Mouse (Mus musculus) MEL (cell line): ENCODE results near the gene Tefm. TPM values are rescaled to one million over a fixed set of nuclear protein-coding genes. Genes with fewer than 3 reads are reported as not detected.

ENCODE experiments used
- DNase-seq: peaks from one replicate; pipeline ENCODE4 v3.0.0; 2011; ENCODE audit warnings: low read depth, low spot score
- H3K27ac ChIP-seq: 2 replicates; pipeline ENCODE4 v1.5.1; 2012; ENCODE audit warnings: low read depth, mild to moderate bottlenecking, control low read depth, low read length, moderate library complexity; ENCODE audit not compliant: control insufficient read depth
- H3K27me3 ChIP-seq, 2 experiments: fragments of 150-350 bp in 1 of 2; sonication (generic) in 1 of 2; 2 replicates each; pipeline ENCODE4 v1.6.1; 2012; ENCODE audit warnings: low read length in 2 of 2, mild to moderate bottlenecking in 2 of 2, improper control_type of control experiment in 1 of 2, moderate library complexity in 1 of 2; ENCODE audit not compliant: insufficient read depth in 2 of 2, control insufficient read depth in 1 of 2
- H3K36me3 ChIP-seq, 2 experiments: 2 replicates each; pipeline ENCODE4 v1.6.1; 2012 to 2014; ENCODE audit warnings: low read length in 2 of 2, improper control_type of control experiment in 1 of 2, inconsistent platforms in 1 of 2, mild to moderate bottlenecking in 1 of 2; ENCODE audit not compliant: insufficient read depth in 2 of 2, control insufficient read depth in 1 of 2
- H3K4me1 ChIP-seq, 2 experiments: fragments of 150-350 bp in 1 of 2; sonication (generic) in 1 of 2; 2 replicates each; pipeline ENCODE4 v1.6.1; 2012; ENCODE audit warnings: low read length in 2 of 2, improper control_type of control experiment in 1 of 2, mild to moderate bottlenecking in 1 of 2; ENCODE audit not compliant: insufficient read depth in 2 of 2, control insufficient read depth in 1 of 2
- H3K4me3 ChIP-seq, 2 experiments: fragments of 150-350 bp in 1 of 2; sonication (generic) in 1 of 2; 2 replicates each; pipeline ENCODE4 v1.5.1; 2012; ENCODE audit warnings: low read depth in 2 of 2, low read length in 2 of 2, mild to moderate bottlenecking in 2 of 2, moderate library complexity in 2 of 2, control low read depth in 1 of 2, improper control_type of control experiment in 1 of 2; ENCODE audit not compliant: control insufficient read depth in 1 of 2, insufficient read depth in 1 of 2
- H3K79me2 ChIP-seq: 2 replicates; pipeline ENCODE4 v1.6.1; 2012; ENCODE audit warnings: mild to moderate bottlenecking, low read length, moderate library complexity; ENCODE audit not compliant: control insufficient read depth, poor library complexity, insufficient read depth
- H3K9ac ChIP-seq: 2 replicates; pipeline ENCODE4 v1.6.1; 2012; ENCODE audit warnings: low read depth, mild to moderate bottlenecking, control low read depth, low read length, moderate library complexity; ENCODE audit not compliant: control insufficient read depth, poor library complexity, severe bottlenecking
- H3K9me3 ChIP-seq: fragments of 150-350 bp; sonication (generic); replicated peaks from 2 replicates; pipeline ENCODE4 v1.6.1; 2012; ENCODE audit warnings: mild to moderate bottlenecking, low read length, improper control_type of control experiment, moderate library complexity; ENCODE audit not compliant: insufficient read depth
- BHLHE40 ChIP-seq: IDR thresholded peaks from 2 replicates; pipeline ENCODE4 v1.6.1; 2012; ENCODE audit warnings: low read depth, mild to moderate bottlenecking, inconsistent platforms, low read length, improper control_type of control experiment, borderline replicate concordance
- CHD1 ChIP-seq: IDR thresholded peaks from 2 replicates; pipeline ENCODE4 v1.6.1; 2012; ENCODE audit warnings: low read depth, mild to moderate bottlenecking, inconsistent platforms, low read length, improper control_type of control experiment
- EP300 ChIP-seq, 2 experiments: IDR thresholded peaks; 2 replicates each; pipeline ENCODE4 v1.6.1; 2011; ENCODE audit warnings: improper control_type of control experiment in 2 of 2, low read length in 2 of 2, low read depth in 1 of 2, mild to moderate bottlenecking in 1 of 2
- ETS1 ChIP-seq: IDR thresholded peaks from 2 replicates; pipeline ENCODE4 v1.6.1; 2012; ENCODE audit warnings: low read depth, mild to moderate bottlenecking, inconsistent platforms, low read length, improper control_type of control experiment, moderate library complexity
- HCFC1 ChIP-seq: IDR thresholded peaks from 2 replicates; pipeline ENCODE4 v1.6.1; 2012; ENCODE audit warnings: low read depth, mild to moderate bottlenecking, inconsistent platforms, low read length, improper control_type of control experiment, moderate library complexity
- KAT2A ChIP-seq: conservative IDR thresholded peaks from 2 replicates; pipeline ENCODE4 v1.6.1; 2012; ENCODE audit warnings: low read depth, low read length, improper control_type of control experiment, inconsistent platforms
- MAFK ChIP-seq: IDR thresholded peaks from 2 replicates; pipeline ENCODE4 v1.6.1; 2011; ENCODE audit warnings: low read depth, mild to moderate bottlenecking, low read length, improper control_type of control experiment, borderline replicate concordance
- MAX ChIP-seq: IDR thresholded peaks from 2 replicates; pipeline ENCODE4 v1.6.1; 2011; ENCODE audit warnings: low read length, improper control_type of control experiment
- MAZ ChIP-seq: IDR thresholded peaks from 2 replicates; pipeline ENCODE4 v1.6.1; 2012; ENCODE audit warnings: low read depth, mild to moderate bottlenecking, inconsistent platforms, low read length, improper control_type of control experiment
- MEF2A ChIP-seq: IDR thresholded peaks from 2 replicates; pipeline ENCODE4 v1.6.1; 2014; ENCODE audit warnings: low read depth, mild to moderate bottlenecking, inconsistent platforms, low read length, improper control_type of control experiment; ENCODE audit not compliant: poor library complexity, insufficient replicate concordance, severe bottlenecking; ENCODE audit errors: extremely low read depth
- MYB ChIP-seq: IDR thresholded peaks from 2 replicates; pipeline ENCODE4 v1.6.1; 2011; ENCODE audit warnings: mild to moderate bottlenecking, low read depth, low read length, improper control_type of control experiment
- MYC ChIP-seq: IDR thresholded peaks from 2 replicates; pipeline ENCODE4 v1.6.1; 2011; ENCODE audit warnings: low read depth, mild to moderate bottlenecking, low read length, improper control_type of control experiment, moderate library complexity
- NELFE ChIP-seq: IDR thresholded peaks from 2 replicates; pipeline ENCODE4 v1.6.1; 2011; ENCODE audit warnings: low read depth, low read length, improper control_type of control experiment
- NRF1 ChIP-seq: IDR thresholded peaks from 2 replicates; pipeline ENCODE4 v1.6.1; 2014; ENCODE audit warnings: low read depth, mild to moderate bottlenecking, inconsistent platforms, low read length, improper control_type of control experiment, moderate library complexity; ENCODE audit not compliant: poor library complexity, insufficient read depth, severe bottlenecking
- POLR2A ChIP-seq, 2 experiments: IDR thresholded peaks; 2 replicates each; pipeline ENCODE4 v1.6.1; 2011 to 2012; ENCODE audit warnings: low read length in 2 of 2, mild to moderate bottlenecking in 2 of 2, control low read depth in 1 of 2, improper control_type of control experiment in 1 of 2, low read depth in 1 of 2, moderate library complexity in 1 of 2; ENCODE audit not compliant: control insufficient read depth in 1 of 2, insufficient read depth in 1 of 2, poor library complexity in 1 of 2
- POLR2AphosphoS2 ChIP-seq: IDR thresholded peaks from 2 replicates; pipeline ENCODE4 v1.6.1; 2011; ENCODE audit warnings: low read length, improper control_type of control experiment
- POLR2AphosphoS5 ChIP-seq: IDR thresholded peaks from 2 replicates; pipeline ENCODE4 v1.6.1; 2012; ENCODE audit warnings: low read depth, borderline replicate concordance, mild to moderate bottlenecking, inconsistent platforms, low read length, moderate library complexity, mixed read lengths
- RCOR1 ChIP-seq: IDR thresholded peaks from 2 replicates; pipeline ENCODE4 v1.6.1; 2012; ENCODE audit warnings: low read depth, mild to moderate bottlenecking, inconsistent platforms, low read length, improper control_type of control experiment
- SIN3A ChIP-seq: IDR thresholded peaks from 2 replicates; pipeline ENCODE4 v1.6.1; 2012; ENCODE audit warnings: low read length, improper control_type of control experiment, inconsistent platforms
- SMC3 ChIP-seq: IDR thresholded peaks from 2 replicates; pipeline ENCODE4 v1.6.1; 2011; ENCODE audit warnings: low read depth, low read length, improper control_type of control experiment
- TAL1 ChIP-seq: IDR thresholded peaks from 2 replicates; pipeline ENCODE4 v1.6.1; 2012; ENCODE audit warnings: mild to moderate bottlenecking, inconsistent platforms, low read length, moderate library complexity, mixed read lengths
- TBP ChIP-seq: IDR thresholded peaks from 2 replicates; pipeline ENCODE4 v1.8.0; 2011; ENCODE audit warnings: low read depth, low read length, improper control_type of control experiment
- UBTF ChIP-seq: IDR thresholded peaks from 2 replicates; pipeline ENCODE4 v1.6.1; 2012; ENCODE audit warnings: low read depth, mild to moderate bottlenecking, inconsistent platforms, low read length, improper control_type of control experiment, moderate library complexity, borderline replicate concordance; ENCODE audit not compliant: insufficient read depth
- USF2 ChIP-seq, 2 experiments: IDR thresholded peaks; 2 replicates each; pipeline ENCODE4 v1.6.1; 2011 to 2012; ENCODE audit warnings: improper control_type of control experiment in 2 of 2, low read length in 2 of 2, borderline replicate concordance in 1 of 2, inconsistent platforms in 1 of 2, low read depth in 1 of 2, mild to moderate bottlenecking in 1 of 2; ENCODE audit not compliant: insufficient read depth in 1 of 2
- ZNF384 ChIP-seq: IDR thresholded peaks from 2 replicates; pipeline ENCODE4 v1.6.1; 2012; ENCODE audit warnings: low read depth, mild to moderate bottlenecking, inconsistent platforms, low read length, improper control_type of control experiment
- polyA plus RNA-seq, 2 experiments: library from polyadenylated mRNA; stranded (reverse) in 1 of 2; unstranded in 1 of 2; fragments of >175 nt in 1 of 2; fragments of >200 nt in 1 of 2; gene quantifications; 2 replicates each; pipeline versions ENCODE4 v1.2.1 to v1.2.4; 2012; ENCODE audit warnings: low replicate concordance in 2 of 2, low read depth in 1 of 2; ENCODE audit not compliant: insufficient read length in 2 of 2, insufficient read depth in 1 of 2, missing spikeins in 1 of 2
- total RNA-seq: library from RNA; depleted of rRNA; stranded (reverse); fragments of 300-350 nt; gene quantifications from 2 replicates; pipeline ENCODE4 v1.2.3, GENCODE M21; 2012

Gene Tefm
- total and polyA plus RNA-seq, 3 experiments = 23.6 to 33.9 TPM; not detected in 1

- DNase-seq = no peak
- no peak overlapping the region for H3K27ac ChIP-seq
These were observed 21.6 kb upstream of the Tefm start for GRCm38 (mm10) chr11:80163362-80164116.

GRCm38 (mm10) chr11:80161041-80161440, 19.1 kb upstream of the Tefm start:
- no peak overlapping the region for H3K4me3 ChIP-seq

More at GRCm38 (mm10) chr11:80163362-80164116, 21.6 kb upstream of the Tefm start:
- no peaks in the 10 kb centered on the region for H3K9me3 ChIP-seq
- H3K4me1 ChIP-seq = no peaks in the 10 kb centered on the region; a peak in 1 of 4 replicates
- H3K9ac ChIP-seq = no peak overlapping the region
- no peaks in the 10 kb centered on the region for H3K36me3 ChIP-seq
- no peaks in the 10 kb centered on the region for H3K79me2 ChIP-seq
- H3K4me3 ChIP-seq = no peak overlapping the region
- TF ChIP-seq EP300 (IDR thresholded peaks at IDR 0.05; ENCODE audit: low read depth in 1 of 2, low read length in 2 of 2) (peak in 1 of 2 experiments; percentile 6; a peak in 1 of 4 replicates), HCFC1 (no peak)
- peaks cover 7 to 12% of the 10 kb centered on the region in 2 experiments; a peak in 3 of 4 replicates for H3K27me3 ChIP-seq

GRCm38 (mm10) chr11:80159018-80159417, 17.0 kb upstream of the Tefm start:
- Histone ChIP-seq H3K27ac (no peak overlapping the region), H3K4me3 (no peak overlapping the region), H3K27me3 (peaks cover 4 to 12% of the 10 kb centered on the region in 2 experiments; a peak in 3 of 4 replicates), H3K4me1 (no peaks in the 10 kb centered on the region; a peak in 1 of 4 replicates), H3K36me3 (no peaks in the 10 kb centered on the region), H3K9me3 (no peaks in the 10 kb centered on the region), H3K9ac (no peak overlapping the region), H3K79me2 (no peaks in the 10 kb centered on the region)
- DNase-seq = no peak
- TF ChIP-seq POLR2AphosphoS5 = no peak
- TF ChIP-seq MEF2A = no peak
- TF ChIP-seq POLR2A (IDR thresholded peaks at IDR 0.05; ENCODE audit: control insufficient read depth in 1 of 2, insufficient read depth in 1 of 2, low read depth in 1 of 2, low read length in 2 of 2, poor library complexity in 1 of 2) = no peak
- no peak for TF ChIP-seq HCFC1
- no peak for TF ChIP-seq BHLHE40
- no peak for TF ChIP-seq MAX
- no peak for TF ChIP-seq SIN3A
- TF ChIP-seq MAFK = no peak
- no peak for TF ChIP-seq CHD1
- no peak for TF ChIP-seq MAZ
- no peak for TF ChIP-seq TBP
- no peak for TF ChIP-seq KAT2A
- TF ChIP-seq POLR2AphosphoS2 = no peak
- TF ChIP-seq ZNF384 = no peak
- TF ChIP-seq USF2 (IDR thresholded peaks at IDR 0.05; ENCODE audit: borderline replicate concordance in 1 of 2, insufficient read depth in 1 of 2, low read depth in 1 of 2, low read length in 2 of 2) = no peak
- TF ChIP-seq SMC3 = no peak

More at GRCm38 (mm10) chr11:80161041-80161440, 19.1 kb upstream of the Tefm start:
- TF ChIP-seq POLR2AphosphoS5 (no peak), BHLHE40 (no peak), ZNF384 (no peak), SIN3A (no peak), USF2 (IDR thresholded peaks at IDR 0.05; ENCODE audit: borderline replicate concordance in 1 of 2, insufficient read depth in 1 of 2, low read depth in 1 of 2, low read length in 2 of 2) (no peak), MAFK (no peak), TAL1 (no peak), POLR2AphosphoS2 (no peak), ETS1 (no peak), CHD1 (no peak), POLR2A (IDR thresholded peaks at IDR 0.05; ENCODE audit: control insufficient read depth in 1 of 2, insufficient read depth in 1 of 2, low read depth in 1 of 2, low read length in 2 of 2, poor library complexity in 1 of 2) (no peak), RCOR1 (no peak), MYC (no peak), MYB (no peak), SMC3 (no peak), MAZ (no peak), NELFE (no peak), NRF1 (no peak), UBTF (no peak)
- TF ChIP-seq, all 39 proteins: peak for 0
- peaks cover 7 to 12% of the 10 kb centered on the region in 2 experiments; a peak in 3 of 4 replicates for H3K27me3 ChIP-seq
- no peaks in the 10 kb centered on the region for H3K9me3 ChIP-seq
- no peaks in the 10 kb centered on the region; a peak in 1 of 4 replicates for H3K4me1 ChIP-seq
- no peak for DNase-seq
- H3K9ac ChIP-seq = no peak overlapping the region
- no peaks in the 10 kb centered on the region for H3K79me2 ChIP-seq
- no peaks in the 10 kb centered on the region for H3K36me3 ChIP-seq
- no peak overlapping the region for H3K27ac ChIP-seq
